ENCODE assay signal across 8 mouse cellular contexts in genomic region chr17:28691687-28692340, GRCm38 (mm10). TPM values are rescaled to one million over a fixed set of nuclear protein-coding genes. Genes with fewer than 3 reads are reported as not detected.
A peak's percentile ranks its signal among the peaks of the same experiment; 100 is the strongest.
DNase-seq lines count a peak whose midpoint lies in the region; ATAC-seq and TF ChIP-seq lines count a peak whose summit lies in the region.

No protein-coding gene starts in this region.

- peak overlapping the region; percentile 96 for H3K27ac ChIP-seq in forebrain, embryonic 16.5 days (ENCODE audit: low read length)
- peak overlapping the region; percentile 96 for H3K27ac ChIP-seq in hindbrain, embryonic 15.5 days (replicated peaks)
- peak overlapping the region; percentile 93 for H3K27ac ChIP-seq in liver, embryonic 13.5 days
- peak overlapping the region; percentile 97 for H3K27ac ChIP-seq in neural tube, embryonic 13.5 days (replicated peaks)
- H3K27ac ChIP-seq in thymus, adult 2 months (ENCODE audit: control insufficient read depth, insufficient read depth, low read length) = peak overlapping the region; percentile 65

- H3K27me3 ChIP-seq in forebrain, embryonic 16.5 days (replicated peaks; ENCODE audit: control insufficient read depth, insufficient read depth, low read length) = no peaks in the 10 kb centered on the region
- 0 out of 2 replicates have a peak, but pooled peaks cover 4% of the 10 kb centered on the region for H3K27me3 ChIP-seq in hindbrain, embryonic 15.5 days
- no peaks in the 10 kb centered on the region for H3K27me3 ChIP-seq in liver, embryonic 13.5 days
- peaks cover 12% of the 10 kb centered on the region for H3K27me3 ChIP-seq in neural tube, embryonic 13.5 days
- no peaks in the 10 kb centered on the region for H3K27me3 ChIP-seq in thymus, adult 2 months (ENCODE audit: control insufficient read depth, insufficient read depth, low read length)

- H3K4me1 ChIP-seq in forebrain, embryonic 16.5 days (replicated peaks; ENCODE audit: control insufficient read depth, insufficient read depth, low read length) = peaks cover 25% of the 10 kb centered on the region
- H3K4me1 ChIP-seq in hindbrain, embryonic 15.5 days (replicated peaks) = peaks cover 43% of the 10 kb centered on the region
- H3K4me1 ChIP-seq in liver, embryonic 13.5 days (replicated peaks) = peaks cover 65% of the 10 kb centered on the region
- peaks cover 55% of the 10 kb centered on the region for H3K4me1 ChIP-seq in neural tube, embryonic 13.5 days (replicated peaks)
- H3K4me1 ChIP-seq in thymus, adult 2 months (replicated peaks; ENCODE audit: control insufficient read depth, insufficient read depth, low read length) = peaks cover 19% of the 10 kb centered on the region

- H3K4me3 ChIP-seq in forebrain, embryonic 16.5 days (replicated peaks; ENCODE audit: low read length) = peak overlapping the region; percentile 97
- peak overlapping the region; percentile 89 for H3K4me3 ChIP-seq in hindbrain, embryonic 15.5 days
- H3K4me3 ChIP-seq in liver, embryonic 13.5 days (replicated peaks) = peak overlapping the region; percentile 100
- peak overlapping the region; percentile 98 for H3K4me3 ChIP-seq in neural tube, embryonic 13.5 days
- H3K4me3 ChIP-seq in thymus, adult 2 months (ENCODE audit: control insufficient read depth, insufficient read depth, low read length) = peak overlapping the region; percentile 81

- no peak for TF ChIP-seq POLR2A in thymus, adult 2 months (IDR thresholded peaks at IDR 0.05; ENCODE audit: control insufficient read depth, extremely low read depth, insufficient read depth, low read length, poor library complexity)

- peak overlapping the region; percentile 60 for H3K4me2 ChIP-seq in forebrain, embryonic 16.5 days (ENCODE audit: low read length)
- peak overlapping the region; percentile 60 for H3K4me2 ChIP-seq in hindbrain, embryonic 15.5 days
- H3K4me2 ChIP-seq in liver, embryonic 13.5 days = peak overlapping the region; percentile 82
- H3K4me2 ChIP-seq in neural tube, embryonic 13.5 days = peak overlapping the region; percentile 78

- intact Hi-C loops in left cerebral cortex, postnatal 4 days (cut with DNase I) = loop anchor here (5.0 kb wide), 1 partner anchor 70 kb away; the partner anchor contains the start of gene Srpk1

- no peak for TF ChIP-seq CTCF in thymus, adult 2 months (IDR thresholded peaks at IDR 0.05; ENCODE audit: borderline replicate concordance, control insufficient read depth, extremely low read depth, insufficient read depth, low read length, poor library complexity)

- peak; percentile 42 for ATAC-seq in forebrain, embryonic 16.5 days
- ATAC-seq in hindbrain, embryonic 15.5 days (ENCODE audit: low FRiP score, low read depth) = peak; percentile 65
- peak; percentile 53 for ATAC-seq in liver, embryonic 13.5 days (ENCODE audit: low read depth)
- peak; percentile 69 for ATAC-seq in neural tube, embryonic 13.5 days (ENCODE audit: low read depth)

- peak; percentile 42 for DNase-seq in left cerebral cortex, postnatal 4 days
- DNase-seq in left cerebral cortex, adult 9 months (ENCODE audit: low spot score in 2 of 2) = no peak
- DNase-seq in cerebellum, adult 18-20 months = peak; percentile 61 to 69
- DNase-seq in liver, embryonic 13.5 days = peak; percentile 66
- DNase-seq in thymus, adult 2 months = peak; percentile 59

- WGBS in forebrain, embryonic 16.5 days = under 1% methylated on average over 50 of the region's 53 CpGs
- under 1% methylated on average over 53 of the region's 53 CpGs for WGBS in hindbrain, embryonic 15.5 days
- WGBS in liver, embryonic 13.5 days (ENCODE audit: insufficient replicate concordance) = under 1% methylated on average over 53 of the region's 53 CpGs
- under 1% methylated on average over 53 of the region's 53 CpGs for WGBS in neural tube, embryonic 13.5 days
- WGBS in thymus, adult 2 months = under 1% methylated on average over 53 of the region's 53 CpGs

- H3K36me3 ChIP-seq in forebrain, embryonic 16.5 days (ENCODE audit: control insufficient read depth, insufficient read depth) = no peaks in the 10 kb centered on the region
- no peaks in the 10 kb centered on the region for H3K36me3 ChIP-seq in hindbrain, embryonic 15.5 days
- H3K36me3 ChIP-seq in liver, embryonic 13.5 days = peaks cover 13% of the 10 kb centered on the region; the same call in 1 of the 2 replicates
- 0 out of 2 replicates have a peak, but pooled peaks cover 4% of the 10 kb centered on the region for H3K36me3 ChIP-seq in neural tube, embryonic 13.5 days
- no peaks in the 10 kb centered on the region for H3K36me3 ChIP-seq in thymus, adult 2 months (ENCODE audit: control insufficient read depth, insufficient read depth, low read length)

- H3K9ac ChIP-seq in forebrain, embryonic 16.5 days (replicated peaks; ENCODE audit: low read depth, low read length) = peak overlapping the region; percentile 94
- peak overlapping the region; percentile 81 for H3K9ac ChIP-seq in hindbrain, embryonic 15.5 days
- H3K9ac ChIP-seq in liver, embryonic 13.5 days = peak overlapping the region; percentile 98
- peak overlapping the region; percentile 97 for H3K9ac ChIP-seq in neural tube, embryonic 13.5 days

- no peaks in the 10 kb centered on the region for H3K9me3 ChIP-seq in forebrain, embryonic 16.5 days (ENCODE audit: control insufficient read depth, low read length)
- H3K9me3 ChIP-seq in hindbrain, embryonic 15.5 days = no peaks in the 10 kb centered on the region
- no peaks in the 10 kb centered on the region for H3K9me3 ChIP-seq in liver, embryonic 13.5 days (replicated peaks)
- no peaks in the 10 kb centered on the region for H3K9me3 ChIP-seq in neural tube, embryonic 13.5 days

RNA-seq across cellular contexts. Expression of gene Mapk14, which starts 0.7 kb away (rescaled TPM):
- 10 to 100 TPM; 46.5 to 53.2 TPM for total RNA-seq in left cerebral cortex, postnatal 4 days (2021)
- polyA plus RNA-seq in forebrain, embryonic 16.5 days (2015; fragmentation: Nextera tagmentation; extraction: Ambion mirVana) = 27.2 and 27.8 TPM in 2 replicates
- 25.6 and 28.7 TPM in 2 replicates for polyA plus RNA-seq in hindbrain, embryonic 15.5 days (2015; fragmentation: Nextera tagmentation; extraction: Ambion mirVana)
- polyA plus RNA-seq in liver, embryonic 13.5 days (2015; fragmentation: Nextera tagmentation; extraction: Ambion mirVana) = 30.8 and 32.5 TPM in 2 replicates
- 29.0 and 29.4 TPM in 2 replicates for polyA plus RNA-seq in neural tube, embryonic 13.5 days (2015; fragmentation: Nextera tagmentation; extraction: Ambion mirVana)
- polyA plus RNA-seq in thymus, adult 2 months (2012; rRNA removed) = 121 and 131 TPM in 2 replicates

RNA-seq across cellular contexts. Expression of gene Slc26a8, which starts 1.8 kb away (rescaled TPM):
- total RNA-seq in left cerebral cortex, postnatal 4 days (2021) = 10 to 100 TPM in 1 of 2 experiments, 1 to 10 TPM in 1; 6.2 to 10.4 TPM
- polyA plus RNA-seq in forebrain, embryonic 16.5 days (2015; fragmentation: Nextera tagmentation; extraction: Ambion mirVana) = 1.2 and 3.4 TPM in 2 replicates
- polyA plus RNA-seq in hindbrain, embryonic 15.5 days (2015; fragmentation: Nextera tagmentation; extraction: Ambion mirVana) = 1.5 and 1.8 TPM in 2 replicates
- polyA plus RNA-seq in liver, embryonic 13.5 days (2015; fragmentation: Nextera tagmentation; extraction: Ambion mirVana) = 0.09 and 0.20 TPM in 2 replicates
- polyA plus RNA-seq in neural tube, embryonic 13.5 days (2015; fragmentation: Nextera tagmentation; extraction: Ambion mirVana) = 0.94 and 1.2 TPM in 2 replicates
- 0.75 and 0.93 TPM in 2 replicates for polyA plus RNA-seq in thymus, adult 2 months (2012; rRNA removed)

RNA-seq across cellular contexts. Expression of gene AC170998.1, which starts 34.1 kb away (rescaled TPM):
- total RNA-seq in left cerebral cortex, postnatal 4 days (2021) = 1 to 10 TPM; 2.0 to 3.4 TPM
- 0.43 and 3.5 TPM in 2 replicates for polyA plus RNA-seq in forebrain, embryonic 16.5 days (2015; fragmentation: Nextera tagmentation; extraction: Ambion mirVana)
- polyA plus RNA-seq in hindbrain, embryonic 15.5 days (2015; fragmentation: Nextera tagmentation; extraction: Ambion mirVana) = 3.0 and 3.2 TPM in 2 replicates
- polyA plus RNA-seq in liver, embryonic 13.5 days (2015; fragmentation: Nextera tagmentation; extraction: Ambion mirVana) = 0.75 and 1.2 TPM in 2 replicates
- 1.7 and 1.8 TPM in 2 replicates for polyA plus RNA-seq in neural tube, embryonic 13.5 days (2015; fragmentation: Nextera tagmentation; extraction: Ambion mirVana)
- polyA plus RNA-seq in thymus, adult 2 months (2012; rRNA removed) = 0.59 and 0.65 TPM in 2 replicates

Comparison
In these comparisons a context has a peak if more than half of its experiments do, and no peak if none do; other contexts are left out.
1. DNase-seq: peak in left cerebral cortex, postnatal 4 days (single experiment), cerebellum, adult 18-20 months (2 of 2), liver, embryonic 13.5 days (single experiment) and thymus, adult 2 months (single experiment); none in left cerebral cortex, adult 9 months (0 of 2).
2. Peak in every context shown above with its lines, with median percentiles within 50 percentile points of each other: ATAC-seq, H3K27ac ChIP-seq, H3K4me2 ChIP-seq, H3K4me3 ChIP-seq and H3K9ac ChIP-seq.